Mouse (Mus musculus) ES-E14 (cell line): ENCODE results near the gene Copb1.

Experiments
- CHD2 ChIP-seq: IDR thresholded peaks from 2 replicates; pipeline ENCODE4 v1.6.1; 2014; ENCODE audit warnings: mild to moderate bottlenecking, low read depth, low read length, inconsistent platforms
- HCFC1 ChIP-seq: IDR thresholded peaks from 2 replicates; pipeline ENCODE4 v1.6.1; 2012; ENCODE audit warnings: low read length, inconsistent platforms, borderline replicate concordance; ENCODE audit not compliant: insufficient read depth
- ZNF384 ChIP-seq: IDR thresholded peaks from 2 replicates; pipeline ENCODE4 v1.6.1; 2012; ENCODE audit warnings: low read depth, low read length, inconsistent platforms

- TF ChIP-seq CHD2 (no peak), HCFC1 (no peak), ZNF384 (no peak)
These were observed 2.8 kb downstream of the Copb1 start for GRCm38 (mm10) chr7:114251684-114252083.
